Mouse (Mus musculus): Measurements from ENCODE around the gene Lrrn4. TPM values are rescaled to one million over a fixed set of nuclear protein-coding genes. Genes with fewer than 3 reads are reported as not detected.

Gene Lrrn4
- polyA plus RNA-seq, 1 experiment from 2014 or later = 0.54 TPM

- no peak overlapping the region for H3K27ac ChIP-seq (ENCODE audit: low read depth, low read length)
- H3K9ac ChIP-seq (replicated peaks; ENCODE audit: low read depth, low read length) = peak overlapping the region; percentile 57
- H3K4me3 ChIP-seq (ENCODE audit: low read depth, low read length) = peak overlapping the region; percentile 47
- WGBS = under 1% methylated on average over 57 of the region's 58 CpGs
- ATAC-seq (ENCODE audit: low read depth) = peak; percentile 87
- 0 out of 2 replicates have a peak, but pooled peaks cover 3% of the 10 kb centered on the region for H3K4me1 ChIP-seq (ENCODE audit: control insufficient read depth, insufficient read depth, low read length)
- peak overlapping the region; percentile 99 for H3K4me2 ChIP-seq (ENCODE audit: low read depth, low read length)
- H3K36me3 ChIP-seq (ENCODE audit: control insufficient read depth, insufficient read depth, low read length) = no peaks in the 10 kb centered on the region
- no peaks in the 10 kb centered on the region for H3K9me3 ChIP-seq (ENCODE audit: control insufficient read depth, low read length)
- peaks cover 15% of the 10 kb centered on the region for H3K27me3 ChIP-seq (ENCODE audit: control insufficient read depth, insufficient read depth, low read length)
These were observed 1.2 kb downstream of the Lrrn4 start for GRCm38 (mm10) chr2:132879261-132880044.

DNA sequence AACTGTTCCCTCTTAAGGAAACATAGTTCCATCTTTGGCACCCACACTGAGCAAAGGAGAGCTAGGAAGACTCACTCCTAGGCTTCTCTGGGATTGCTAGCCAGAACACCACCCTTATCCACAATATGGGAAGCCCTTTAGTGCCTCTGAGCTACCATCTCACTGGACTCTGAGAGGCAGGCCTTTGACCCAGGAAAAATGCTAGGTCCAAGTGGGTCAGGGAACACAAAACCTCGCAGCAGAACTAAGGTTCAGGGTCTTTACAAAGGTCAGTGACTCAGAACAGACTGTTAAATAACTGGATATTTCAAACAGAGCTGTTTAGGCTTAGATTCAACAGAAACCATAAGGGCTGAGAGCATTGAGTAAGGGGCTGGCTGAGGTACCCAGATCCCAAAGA lies 3.7 kb downstream of the Lrrn4 start:
- Histone ChIP-seq H3K36me3 (ENCODE audit: control insufficient read depth, insufficient read depth, low read length) (no peaks in the 10 kb centered on the region), H3K9me3 (ENCODE audit: control insufficient read depth, low read length) (no peaks in the 10 kb centered on the region), H3K27me3 (ENCODE audit: control insufficient read depth, insufficient read depth, low read length) (peaks cover 15% of the 10 kb centered on the region), H3K27ac (ENCODE audit: low read depth, low read length) (no peak overlapping the region), H3K4me1 (ENCODE audit: control insufficient read depth, insufficient read depth, low read length) (0 out of 2 replicates have a peak, but pooled peaks cover 3% of the 10 kb centered on the region), H3K9ac (replicated peaks; ENCODE audit: low read depth, low read length) (no peak overlapping the region), H3K4me2 (ENCODE audit: low read depth, low read length) (no peak overlapping the region), H3K4me3 (ENCODE audit: low read depth, low read length) (no peak overlapping the region)
- ATAC-seq (ENCODE audit: low read depth) = no peak
- WGBS = 66% methylated on average over 1 of the region's 1 CpGs

- no peaks in the 10 kb centered on the region for H3K9me3 ChIP-seq (ENCODE audit: control insufficient read depth, low read length)
- 82% methylated on average over 10 of the region's 10 CpGs for WGBS
- H3K4me3 ChIP-seq (ENCODE audit: low read depth, low read length) = no peak overlapping the region
- H3K4me1 ChIP-seq (ENCODE audit: control insufficient read depth, insufficient read depth, low read length) = no peaks in the 10 kb centered on the region
- peaks cover 8% of the 10 kb centered on the region for H3K27me3 ChIP-seq (ENCODE audit: control insufficient read depth, insufficient read depth, low read length)
- H3K36me3 ChIP-seq (ENCODE audit: control insufficient read depth, insufficient read depth, low read length) = no peaks in the 10 kb centered on the region
- no peak overlapping the region for H3K4me2 ChIP-seq (ENCODE audit: low read depth, low read length)
- H3K27ac ChIP-seq (ENCODE audit: low read depth, low read length) = no peak overlapping the region
- H3K9ac ChIP-seq (replicated peaks; ENCODE audit: low read depth, low read length) = no peak overlapping the region
- ATAC-seq (ENCODE audit: low read depth) = no peak
These were observed 6.9 kb downstream of the Lrrn4 start for GRCm38 (mm10) chr2:132873657-132874326.

DNA sequence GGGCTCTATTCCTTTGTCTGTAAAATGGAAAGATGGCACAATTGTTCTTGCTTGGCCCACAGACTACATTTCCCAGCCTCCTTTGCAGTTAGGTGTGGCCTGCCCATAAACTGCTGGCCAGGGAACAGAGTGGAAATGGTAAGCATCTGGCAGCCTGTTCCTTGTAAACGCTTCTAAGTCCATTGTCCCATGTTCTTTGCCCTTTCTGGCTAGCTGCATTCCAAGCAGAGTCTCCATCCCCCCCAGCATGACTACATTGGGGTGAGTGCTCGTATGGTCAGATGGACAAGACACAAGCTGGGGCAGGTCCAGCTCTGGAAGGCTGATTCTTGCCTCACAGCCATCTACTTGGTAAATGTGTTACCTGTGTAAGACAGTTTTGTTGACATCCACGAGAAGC lies 9.0 kb downstream of the Lrrn4 start:
- no peaks in the 10 kb centered on the region for H3K4me1 ChIP-seq (ENCODE audit: control insufficient read depth, insufficient read depth, low read length)
- ATAC-seq (ENCODE audit: low read depth) = no peak
- H3K9me3 ChIP-seq (ENCODE audit: control insufficient read depth, low read length) = no peaks in the 10 kb centered on the region
- no peak overlapping the region for H3K9ac ChIP-seq (replicated peaks; ENCODE audit: low read depth, low read length)
- no peaks in the 10 kb centered on the region for H3K36me3 ChIP-seq (ENCODE audit: control insufficient read depth, insufficient read depth, low read length)
- no peak overlapping the region for H3K27ac ChIP-seq (ENCODE audit: low read depth, low read length)
- H3K4me2 ChIP-seq (ENCODE audit: low read depth, low read length) = no peak overlapping the region
- H3K4me3 ChIP-seq (ENCODE audit: low read depth, low read length) = no peak overlapping the region
- no peaks in the 10 kb centered on the region for H3K27me3 ChIP-seq (ENCODE audit: control insufficient read depth, insufficient read depth, low read length)
- 84% methylated on average over 3 of the region's 3 CpGs for WGBS

DNA sequence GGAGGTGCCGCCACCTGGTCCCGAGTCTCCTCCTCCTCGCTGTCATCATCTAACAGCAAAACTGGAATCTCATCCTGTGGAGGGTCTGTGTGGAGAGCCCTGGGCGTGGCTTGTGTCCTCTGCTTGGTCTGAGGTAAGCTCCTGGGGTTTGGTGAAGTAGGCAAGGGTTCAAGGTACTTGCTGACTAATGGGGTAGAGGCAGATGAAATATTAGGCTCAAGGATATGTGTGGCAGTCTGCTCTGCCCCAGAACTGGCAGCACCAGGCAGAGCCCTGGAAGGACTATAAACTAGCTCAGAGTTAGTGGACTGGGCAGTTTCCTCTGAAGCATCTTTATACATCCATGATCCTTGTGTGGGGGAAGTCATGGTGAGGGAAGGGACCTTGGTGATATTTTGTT lies 10.4 kb downstream of the Lrrn4 start:
- Histone ChIP-seq H3K9me3 (ENCODE audit: control insufficient read depth, low read length) (no peaks in the 10 kb centered on the region), H3K27me3 (ENCODE audit: control insufficient read depth, insufficient read depth, low read length) (no peaks in the 10 kb centered on the region), H3K4me2 (ENCODE audit: low read depth, low read length) (no peak overlapping the region), H3K4me1 (ENCODE audit: control insufficient read depth, insufficient read depth, low read length) (no peaks in the 10 kb centered on the region), H3K4me3 (ENCODE audit: low read depth, low read length) (no peak overlapping the region), H3K36me3 (ENCODE audit: control insufficient read depth, insufficient read depth, low read length) (no peaks in the 10 kb centered on the region), H3K9ac (replicated peaks; ENCODE audit: low read depth, low read length) (no peak overlapping the region), H3K27ac (ENCODE audit: low read depth, low read length) (no peak overlapping the region)
- WGBS = 86% methylated on average over 4 of the region's 4 CpGs
- ATAC-seq (ENCODE audit: low read depth) = no peak

DNA sequence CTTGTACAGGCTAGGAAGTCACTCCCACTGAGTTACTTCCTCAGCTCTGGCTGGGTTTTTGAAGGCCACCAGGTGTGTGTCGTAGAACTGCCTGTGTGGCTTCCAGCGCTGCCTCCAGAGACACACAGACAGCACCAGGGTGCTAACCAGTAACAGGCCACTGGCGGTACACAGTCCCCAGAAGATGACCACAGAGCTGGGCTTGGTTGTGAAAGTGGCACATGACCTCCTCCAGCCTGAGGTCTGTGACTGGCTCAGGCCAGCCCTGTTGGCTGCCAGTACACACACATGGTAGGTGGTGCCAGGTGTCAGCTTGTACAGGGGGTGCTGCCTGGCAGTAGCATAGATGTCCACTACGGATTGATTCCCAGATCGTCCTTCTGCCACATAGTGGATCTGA lies 11.0 kb downstream of the Lrrn4 start:
- no peak overlapping the region for H3K4me2 ChIP-seq (ENCODE audit: low read depth, low read length)
- H3K9me3 ChIP-seq (ENCODE audit: control insufficient read depth, low read length) = no peaks in the 10 kb centered on the region
- 91% methylated on average over 5 of the region's 5 CpGs for WGBS
- H3K4me3 ChIP-seq (ENCODE audit: low read depth, low read length) = no peak overlapping the region
- no peak for ATAC-seq (ENCODE audit: low read depth)
- no peaks in the 10 kb centered on the region for H3K4me1 ChIP-seq (ENCODE audit: control insufficient read depth, insufficient read depth, low read length)
- no peaks in the 10 kb centered on the region for H3K27me3 ChIP-seq (ENCODE audit: control insufficient read depth, insufficient read depth, low read length)
- H3K27ac ChIP-seq (ENCODE audit: low read depth, low read length) = no peak overlapping the region
- no peak overlapping the region for H3K9ac ChIP-seq (replicated peaks; ENCODE audit: low read depth, low read length)
- peaks cover 3% of the 10 kb centered on the region; the same call in 1 of the 2 replicates for H3K36me3 ChIP-seq (ENCODE audit: control insufficient read depth, insufficient read depth, low read length)

GRCm38 (mm10) chr2:132867521-132867920 lies 13.2 kb downstream of the Lrrn4 start:
- Histone ChIP-seq H3K9ac (replicated peaks; ENCODE audit: low read depth, low read length) (no peak overlapping the region), H3K9me3 (ENCODE audit: control insufficient read depth, low read length) (no peaks in the 10 kb centered on the region), H3K4me3 (ENCODE audit: low read depth, low read length) (no peak overlapping the region), H3K4me2 (ENCODE audit: low read depth, low read length) (no peak overlapping the region), H3K27ac (ENCODE audit: low read depth, low read length) (no peak overlapping the region), H3K27me3 (ENCODE audit: control insufficient read depth, insufficient read depth, low read length) (no peaks in the 10 kb centered on the region), H3K36me3 (ENCODE audit: control insufficient read depth, insufficient read depth, low read length) (peaks cover 6% of the 10 kb centered on the region; the same call in 1 of the 2 replicates), H3K4me1 (ENCODE audit: control insufficient read depth, insufficient read depth, low read length) (no peaks in the 10 kb centered on the region)
- WGBS = 80% methylated on average over 5 of the region's 5 CpGs
- no peak for ATAC-seq (ENCODE audit: low read depth)

DNA sequence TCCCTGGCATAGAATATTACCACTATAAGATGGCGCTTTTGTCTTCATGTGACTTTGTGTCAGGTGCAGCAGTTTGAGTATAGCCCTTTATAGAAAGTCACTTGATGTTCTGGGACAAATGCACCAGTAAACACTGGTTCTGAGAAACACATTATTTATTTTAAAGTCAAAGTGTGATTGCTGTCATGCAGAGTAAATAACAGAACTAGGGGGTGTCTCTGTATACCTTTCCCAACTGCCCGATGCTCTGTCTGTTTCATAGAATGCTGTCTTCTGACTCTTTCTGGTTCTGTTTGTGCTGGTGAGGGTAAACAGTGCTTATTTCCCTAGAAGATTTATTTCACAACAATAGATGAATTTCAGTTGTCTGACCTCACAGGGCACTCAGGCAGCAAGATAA lies 17.4 kb downstream of the Lrrn4 start:
- H3K9me3 ChIP-seq (ENCODE audit: control insufficient read depth, low read length) = no peaks in the 10 kb centered on the region
- no peak overlapping the region for H3K4me3 ChIP-seq (ENCODE audit: low read depth, low read length)
- no peaks in the 10 kb centered on the region for H3K27me3 ChIP-seq (ENCODE audit: control insufficient read depth, insufficient read depth, low read length)
- no peak overlapping the region for H3K27ac ChIP-seq (ENCODE audit: low read depth, low read length)
- 95% methylated on average over 2 of the region's 2 CpGs for WGBS
- no peak overlapping the region for H3K4me2 ChIP-seq (ENCODE audit: low read depth, low read length)
- H3K36me3 ChIP-seq (ENCODE audit: control insufficient read depth, insufficient read depth, low read length) = peaks cover 6% of the 10 kb centered on the region; the same call in 1 of the 2 replicates
- H3K4me1 ChIP-seq (ENCODE audit: control insufficient read depth, insufficient read depth, low read length) = no peaks in the 10 kb centered on the region
- no peak for ATAC-seq (ENCODE audit: low read depth)
- no peak overlapping the region for H3K9ac ChIP-seq (replicated peaks; ENCODE audit: low read depth, low read length)

- 90% methylated on average over 2 of the region's 2 CpGs for WGBS
- no peaks in the 10 kb centered on the region for H3K27me3 ChIP-seq (ENCODE audit: control insufficient read depth, insufficient read depth, low read length)
- no peak overlapping the region for H3K9ac ChIP-seq (replicated peaks; ENCODE audit: low read depth, low read length)
- H3K36me3 ChIP-seq (ENCODE audit: control insufficient read depth, insufficient read depth, low read length) = peaks cover 6% of the 10 kb centered on the region; the same call in 1 of the 2 replicates
- no peaks in the 10 kb centered on the region for H3K9me3 ChIP-seq (ENCODE audit: control insufficient read depth, low read length)
- no peak overlapping the region for H3K4me3 ChIP-seq (ENCODE audit: low read depth, low read length)
- H3K27ac ChIP-seq (ENCODE audit: low read depth, low read length) = no peak overlapping the region
- no peak for ATAC-seq (ENCODE audit: low read depth)
- H3K4me2 ChIP-seq (ENCODE audit: low read depth, low read length) = no peak overlapping the region
- H3K4me1 ChIP-seq (ENCODE audit: control insufficient read depth, insufficient read depth, low read length) = no peaks in the 10 kb centered on the region
These were observed 19.2 kb downstream of the Lrrn4 start for GRCm38 (mm10) chr2:132861456-132861855.

All from neural tube, embryonic 14.5 days (tissue).